Mouse (Mus musculus) bone marrow, adult 2 months (tissue): ENCODE results near the gene Prss32.

ENCODE experiments used
- CTCF ChIP-seq: fragments of 200-500 bp; IDR thresholded peaks from 2 replicates; pipeline ENCODE4 v1.5.1; 2011; ENCODE audit warnings: low read length, control low read depth; ENCODE audit not compliant: control insufficient read depth, insufficient read depth
- POLR2A ChIP-seq: fragments of 200-500 bp; IDR thresholded peaks from 2 replicates; pipeline ENCODE4 v1.6.1; 2011; ENCODE audit warnings: low read depth, mild to moderate bottlenecking, control low read depth, low read length, borderline replicate concordance; ENCODE audit not compliant: control insufficient read depth

DNA sequence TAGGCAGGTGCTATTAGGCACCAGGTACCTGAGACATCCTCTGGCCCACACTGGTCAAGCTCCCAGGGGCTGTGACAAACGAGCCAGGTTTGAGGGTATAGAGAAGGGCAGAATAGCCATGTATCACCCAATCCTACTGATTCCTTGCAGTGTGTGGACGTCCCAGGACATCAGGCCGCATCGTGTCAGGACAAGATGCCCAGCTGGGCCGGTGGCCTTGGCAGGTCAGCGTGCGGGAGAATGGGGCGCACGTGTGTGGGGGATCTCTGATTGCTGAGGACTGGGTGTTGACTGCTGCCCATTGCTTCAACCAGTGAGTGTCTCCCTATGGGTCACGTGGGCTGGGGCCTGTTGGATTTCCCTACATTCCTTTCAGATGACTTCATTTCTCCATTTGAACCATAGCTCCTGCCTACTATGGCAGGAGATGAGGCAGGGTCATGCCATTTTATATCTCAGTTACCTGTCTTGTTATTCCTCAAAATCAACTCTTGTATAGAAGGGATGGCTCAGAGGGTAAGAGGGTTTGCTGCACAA is 10.6 kb downstream of the Prss32 start:
- no peak for TF ChIP-seq CTCF
- TF ChIP-seq POLR2A, result no peak
